Mouse (Mus musculus): ENCODE measurements around the gene Inpp5d. TPM values are rescaled to one million over a fixed set of nuclear protein-coding genes. Genes with fewer than 3 reads are reported as not detected.

Inpp5d gene
- polyA plus RNA-seq, 1 experiment from 2014 or later: 2.8 TPM

- TF ChIP-seq CTCF (IDR thresholded peaks at IDR 0.05; ENCODE audit: low read depth): no peak
- TF ChIP-seq EP300 (optimal IDR thresholded peaks at IDR 0.05): no peak
- no peaks in the 10 kb centered on the region for H3K4me1 ChIP-seq (replicated peaks; ENCODE audit: control insufficient read depth, insufficient read depth)
- no peaks in the 10 kb centered on the region for H3K36me3 ChIP-seq (ENCODE audit: control insufficient read depth, insufficient read depth, low read length)
- 78% methylated on average over 12 of the region's 12 CpGs for WGBS
- H3K9ac ChIP-seq (ENCODE audit: low read length): no peak overlapping the region
- no peak overlapping the region for H3K27ac ChIP-seq (replicated peaks)
- H3K4me2 ChIP-seq (replicated peaks; ENCODE audit: low read depth): no peak overlapping the region
- DNase-seq (ENCODE audit: low spot score) (no peak), ATAC-seq (ENCODE audit: low FRiP score, low TSS enrichment) (no peak)
- H3K9me3 ChIP-seq (ENCODE audit: control insufficient read depth, low read length): no peaks in the 10 kb centered on the region
- H3K4me3 ChIP-seq (ENCODE audit: low read depth, low read length): no peak overlapping the region
- H3K27me3 ChIP-seq (ENCODE audit: control insufficient read depth, insufficient read depth, low read length): no peaks in the 10 kb centered on the region
Observed at GRCm38 (mm10) chr1:87636716-87637117, 16.6 kb downstream of the Inpp5d start.

- H3K36me3 ChIP-seq (ENCODE audit: control insufficient read depth, insufficient read depth, low read length): no peaks in the 10 kb centered on the region
- peak; percentile 85 for ATAC-seq (ENCODE audit: low FRiP score, low TSS enrichment)
- no peaks in the 10 kb centered on the region for H3K27me3 ChIP-seq (ENCODE audit: control insufficient read depth, insufficient read depth, low read length)
- no peak overlapping the region for H3K9ac ChIP-seq (ENCODE audit: low read length)
- no peak overlapping the region for H3K27ac ChIP-seq (replicated peaks)
- no peak overlapping the region for H3K4me3 ChIP-seq (ENCODE audit: low read depth, low read length)
- TF ChIP-seq EP300 (optimal IDR thresholded peaks at IDR 0.05) (no peak), CTCF (IDR thresholded peaks at IDR 0.05; ENCODE audit: low read depth) (no peak)
- H3K9me3 ChIP-seq (ENCODE audit: control insufficient read depth, low read length): no peaks in the 10 kb centered on the region
- H3K4me1 ChIP-seq (replicated peaks; ENCODE audit: control insufficient read depth, insufficient read depth): no peaks in the 10 kb centered on the region
- 93% methylated on average over 4 of the region's 4 CpGs for WGBS
- no peak overlapping the region for H3K4me2 ChIP-seq (replicated peaks; ENCODE audit: low read depth)
- DNase-seq (ENCODE audit: low spot score): no peak
Observed at GRCm38 (mm10) chr1:87637121-87637877, 17.2 kb downstream of the Inpp5d start.

- Histone ChIP-seq H3K9me3 (ENCODE audit: control insufficient read depth, low read length) (no peaks in the 10 kb centered on the region), H3K4me3 (ENCODE audit: low read depth, low read length) (no peak overlapping the region), H3K36me3 (ENCODE audit: control insufficient read depth, insufficient read depth, low read length) (no peaks in the 10 kb centered on the region), H3K27ac (replicated peaks) (no peak overlapping the region), H3K4me1 (replicated peaks; ENCODE audit: control insufficient read depth, insufficient read depth) (no peaks in the 10 kb centered on the region), H3K4me2 (replicated peaks; ENCODE audit: low read depth) (no peak overlapping the region), H3K27me3 (ENCODE audit: control insufficient read depth, insufficient read depth, low read length) (no peaks in the 10 kb centered on the region), H3K9ac (ENCODE audit: low read length) (no peak overlapping the region)
- WGBS: 74% methylated on average over 4 of the region's 4 CpGs
- no peak for DNase-seq (ENCODE audit: low spot score)
- no peak for TF ChIP-seq EP300 (optimal IDR thresholded peaks at IDR 0.05)
- no peak for TF ChIP-seq CTCF (IDR thresholded peaks at IDR 0.05; ENCODE audit: low read depth)
- ATAC-seq (ENCODE audit: low FRiP score, low TSS enrichment): no peak
Observed at GRCm38 (mm10) chr1:87637878-87638600, 17.9 kb downstream of the Inpp5d start.

GRCm38 (mm10) chr1:87639724-87640123 is 19.6 kb downstream of the Inpp5d start:
- H3K4me2 ChIP-seq (replicated peaks; ENCODE audit: low read depth): no peak overlapping the region
- H3K4me1 ChIP-seq (replicated peaks; ENCODE audit: control insufficient read depth, insufficient read depth): no peaks in the 10 kb centered on the region
- 77% methylated on average over 8 of the region's 8 CpGs for WGBS
- H3K27ac ChIP-seq (replicated peaks): peak overlapping the region; percentile 30; the same call in 1 of the 2 replicates
- no peak for ATAC-seq (ENCODE audit: low FRiP score, low TSS enrichment)
- H3K9me3 ChIP-seq (ENCODE audit: control insufficient read depth, low read length): no peaks in the 10 kb centered on the region
- no peak for TF ChIP-seq CTCF (IDR thresholded peaks at IDR 0.05; ENCODE audit: low read depth)
- no peaks in the 10 kb centered on the region for H3K27me3 ChIP-seq (ENCODE audit: control insufficient read depth, insufficient read depth, low read length)
- H3K36me3 ChIP-seq (ENCODE audit: control insufficient read depth, insufficient read depth, low read length): no peaks in the 10 kb centered on the region
- no peak overlapping the region for H3K4me3 ChIP-seq (ENCODE audit: low read depth, low read length)
- no peak overlapping the region for H3K9ac ChIP-seq (ENCODE audit: low read length)
- DNase-seq (ENCODE audit: low spot score): no peak

- no peaks in the 10 kb centered on the region for H3K4me1 ChIP-seq (replicated peaks; ENCODE audit: control insufficient read depth, insufficient read depth)
- no peak overlapping the region for H3K4me2 ChIP-seq (replicated peaks; ENCODE audit: low read depth)
- peak overlapping the region; percentile 30; the same call in 1 of the 2 replicates for H3K27ac ChIP-seq (replicated peaks)
- DNase-seq (ENCODE audit: low spot score) (no peak), ATAC-seq (ENCODE audit: low FRiP score, low TSS enrichment) (no peak)
- no peaks in the 10 kb centered on the region for H3K27me3 ChIP-seq (ENCODE audit: control insufficient read depth, insufficient read depth, low read length)
- TF ChIP-seq CTCF (IDR thresholded peaks at IDR 0.05; ENCODE audit: low read depth): no peak
- no peak for TF ChIP-seq EP300 (optimal IDR thresholded peaks at IDR 0.05)
- H3K36me3 ChIP-seq (ENCODE audit: control insufficient read depth, insufficient read depth, low read length): no peaks in the 10 kb centered on the region
- no peak overlapping the region for H3K9ac ChIP-seq (ENCODE audit: low read length)
- H3K9me3 ChIP-seq (ENCODE audit: control insufficient read depth, low read length): no peaks in the 10 kb centered on the region
- WGBS: 63% methylated on average over 17 of the region's 17 CpGs
- H3K4me3 ChIP-seq (ENCODE audit: low read depth, low read length): no peak overlapping the region
Observed at GRCm38 (mm10) chr1:87640165-87640661, 20.1 kb downstream of the Inpp5d start.

- no peak overlapping the region for H3K27ac ChIP-seq (replicated peaks)
- TF ChIP-seq CTCF (IDR thresholded peaks at IDR 0.05; ENCODE audit: low read depth) (no peak), EP300 (optimal IDR thresholded peaks at IDR 0.05) (no peak)
- WGBS: 87% methylated on average over 7 of the region's 7 CpGs
- H3K9me3 ChIP-seq (ENCODE audit: control insufficient read depth, low read length): no peaks in the 10 kb centered on the region
- no peaks in the 10 kb centered on the region for H3K4me1 ChIP-seq (replicated peaks; ENCODE audit: control insufficient read depth, insufficient read depth)
- H3K36me3 ChIP-seq (ENCODE audit: control insufficient read depth, insufficient read depth, low read length): no peaks in the 10 kb centered on the region
- H3K9ac ChIP-seq (ENCODE audit: low read length): no peak overlapping the region
- DNase-seq (ENCODE audit: low spot score): no peak
- H3K4me2 ChIP-seq (replicated peaks; ENCODE audit: low read depth): no peak overlapping the region
- no peak overlapping the region for H3K4me3 ChIP-seq (ENCODE audit: low read depth, low read length)
- no peaks in the 10 kb centered on the region for H3K27me3 ChIP-seq (ENCODE audit: control insufficient read depth, insufficient read depth, low read length)
- no peak for ATAC-seq (ENCODE audit: low FRiP score, low TSS enrichment)
Observed at GRCm38 (mm10) chr1:87643016-87643415, 22.9 kb downstream of the Inpp5d start.
